Mouse (Mus musculus) MEL (cell line): ENCODE measurements around the gene Dera. TPM values are rescaled to one million over a fixed set of nuclear protein-coding genes. Genes with fewer than 3 reads are reported as not detected.
"Not testable (repeated sequence)": the region's sequence is repeated elsewhere in the genome, so short reads cannot be mapped to it uniquely, and the experiment has no call there.

Experiments
- DNase-seq: peaks from one replicate; pipeline ENCODE4 v3.0.0; 2011; ENCODE audit warnings: low read depth, low spot score
- H3K27ac ChIP-seq: 2 replicates; pipeline ENCODE4 v1.5.1; 2012; ENCODE audit warnings: low read depth, mild to moderate bottlenecking, control low read depth, low read length, moderate library complexity; ENCODE audit not compliant: control insufficient read depth
- H3K27me3 ChIP-seq, 2 experiments: fragments of 150-350 bp in 1 of 2; sonication (generic) in 1 of 2; 2 replicates each; pipeline ENCODE4 v1.6.1; 2012; ENCODE audit warnings: low read length in 2 of 2, mild to moderate bottlenecking in 2 of 2, improper control_type of control experiment in 1 of 2, moderate library complexity in 1 of 2; ENCODE audit not compliant: insufficient read depth in 2 of 2, control insufficient read depth in 1 of 2
- H3K36me3 ChIP-seq, 2 experiments: 2 replicates each; pipeline ENCODE4 v1.6.1; 2012 to 2014; ENCODE audit warnings: low read length in 2 of 2, improper control_type of control experiment in 1 of 2, inconsistent platforms in 1 of 2, mild to moderate bottlenecking in 1 of 2; ENCODE audit not compliant: insufficient read depth in 2 of 2, control insufficient read depth in 1 of 2
- H3K4me1 ChIP-seq, 2 experiments: fragments of 150-350 bp in 1 of 2; sonication (generic) in 1 of 2; 2 replicates each; pipeline ENCODE4 v1.6.1; 2012; ENCODE audit warnings: low read length in 2 of 2, improper control_type of control experiment in 1 of 2, mild to moderate bottlenecking in 1 of 2; ENCODE audit not compliant: insufficient read depth in 2 of 2, control insufficient read depth in 1 of 2
- H3K4me3 ChIP-seq, 2 experiments: fragments of 150-350 bp in 1 of 2; sonication (generic) in 1 of 2; 2 replicates each; pipeline ENCODE4 v1.5.1; 2012; ENCODE audit warnings: low read depth in 2 of 2, low read length in 2 of 2, mild to moderate bottlenecking in 2 of 2, moderate library complexity in 2 of 2, control low read depth in 1 of 2, improper control_type of control experiment in 1 of 2; ENCODE audit not compliant: control insufficient read depth in 1 of 2, insufficient read depth in 1 of 2
- H3K79me2 ChIP-seq: 2 replicates; pipeline ENCODE4 v1.6.1; 2012; ENCODE audit warnings: mild to moderate bottlenecking, low read length, moderate library complexity; ENCODE audit not compliant: control insufficient read depth, poor library complexity, insufficient read depth
- H3K9ac ChIP-seq: 2 replicates; pipeline ENCODE4 v1.6.1; 2012; ENCODE audit warnings: low read depth, mild to moderate bottlenecking, control low read depth, low read length, moderate library complexity; ENCODE audit not compliant: control insufficient read depth, poor library complexity, severe bottlenecking
- H3K9me3 ChIP-seq: fragments of 150-350 bp; sonication (generic); replicated peaks from 2 replicates; pipeline ENCODE4 v1.6.1; 2012; ENCODE audit warnings: mild to moderate bottlenecking, low read length, improper control_type of control experiment, moderate library complexity; ENCODE audit not compliant: insufficient read depth
- BHLHE40 ChIP-seq: IDR thresholded peaks from 2 replicates; pipeline ENCODE4 v1.6.1; 2012; ENCODE audit warnings: low read depth, mild to moderate bottlenecking, inconsistent platforms, low read length, improper control_type of control experiment, borderline replicate concordance
- CHD1 ChIP-seq: IDR thresholded peaks from 2 replicates; pipeline ENCODE4 v1.6.1; 2012; ENCODE audit warnings: low read depth, mild to moderate bottlenecking, inconsistent platforms, low read length, improper control_type of control experiment
- CHD2 ChIP-seq: IDR thresholded peaks from 2 replicates; pipeline ENCODE4 v1.6.1; 2011; ENCODE audit warnings: low read length, improper control_type of control experiment
- E2F4 ChIP-seq: IDR thresholded peaks from 2 replicates; pipeline ENCODE4 v1.6.1; 2011; ENCODE audit warnings: low read depth, low read length, improper control_type of control experiment, borderline replicate concordance
- GATA1 ChIP-seq: IDR thresholded peaks from 2 replicates; pipeline ENCODE4 v1.6.1; 2011; ENCODE audit warnings: low read depth, low read length, improper control_type of control experiment
- JUND ChIP-seq: IDR thresholded peaks from 2 replicates; pipeline ENCODE4 v1.6.1; 2011; ENCODE audit warnings: low read depth, mild to moderate bottlenecking, improper control_type of control experiment, low read length
- MAFK ChIP-seq: IDR thresholded peaks from 2 replicates; pipeline ENCODE4 v1.6.1; 2011; ENCODE audit warnings: low read depth, mild to moderate bottlenecking, low read length, improper control_type of control experiment, borderline replicate concordance
- MAZ ChIP-seq: IDR thresholded peaks from 2 replicates; pipeline ENCODE4 v1.6.1; 2012; ENCODE audit warnings: low read depth, mild to moderate bottlenecking, inconsistent platforms, low read length, improper control_type of control experiment
- MYB ChIP-seq: IDR thresholded peaks from 2 replicates; pipeline ENCODE4 v1.6.1; 2011; ENCODE audit warnings: mild to moderate bottlenecking, low read depth, low read length, improper control_type of control experiment
- MYC ChIP-seq: IDR thresholded peaks from 2 replicates; pipeline ENCODE4 v1.6.1; 2011; ENCODE audit warnings: low read depth, mild to moderate bottlenecking, low read length, improper control_type of control experiment, moderate library complexity
- NELFE ChIP-seq: IDR thresholded peaks from 2 replicates; pipeline ENCODE4 v1.6.1; 2011; ENCODE audit warnings: low read depth, low read length, improper control_type of control experiment
- NRF1 ChIP-seq: IDR thresholded peaks from 2 replicates; pipeline ENCODE4 v1.6.1; 2014; ENCODE audit warnings: low read depth, mild to moderate bottlenecking, inconsistent platforms, low read length, improper control_type of control experiment, moderate library complexity; ENCODE audit not compliant: poor library complexity, insufficient read depth, severe bottlenecking
- SMC3 ChIP-seq: IDR thresholded peaks from 2 replicates; pipeline ENCODE4 v1.6.1; 2011; ENCODE audit warnings: low read depth, low read length, improper control_type of control experiment
- TAL1 ChIP-seq: IDR thresholded peaks from 2 replicates; pipeline ENCODE4 v1.6.1; 2012; ENCODE audit warnings: mild to moderate bottlenecking, inconsistent platforms, low read length, moderate library complexity, mixed read lengths
- TBP ChIP-seq: IDR thresholded peaks from 2 replicates; pipeline ENCODE4 v1.8.0; 2011; ENCODE audit warnings: low read depth, low read length, improper control_type of control experiment
- TCF12 ChIP-seq: IDR thresholded peaks from 2 replicates; pipeline ENCODE4 v1.6.1; 2014; ENCODE audit warnings: low read depth, mild to moderate bottlenecking, inconsistent platforms, low read length, improper control_type of control experiment, moderate library complexity
- UBTF ChIP-seq: IDR thresholded peaks from 2 replicates; pipeline ENCODE4 v1.6.1; 2012; ENCODE audit warnings: low read depth, mild to moderate bottlenecking, inconsistent platforms, low read length, improper control_type of control experiment, moderate library complexity, borderline replicate concordance; ENCODE audit not compliant: insufficient read depth
- ZMIZ1 ChIP-seq: IDR thresholded peaks from 2 replicates; pipeline ENCODE4 v1.6.1; 2012; ENCODE audit warnings: low read depth, mild to moderate bottlenecking, inconsistent platforms, low read length, improper control_type of control experiment, moderate library complexity
- ZNF384 ChIP-seq: IDR thresholded peaks from 2 replicates; pipeline ENCODE4 v1.6.1; 2012; ENCODE audit warnings: low read depth, mild to moderate bottlenecking, inconsistent platforms, low read length, improper control_type of control experiment
- polyA plus RNA-seq, 2 experiments: library from polyadenylated mRNA; stranded (reverse) in 1 of 2; unstranded in 1 of 2; fragments of >175 nt in 1 of 2; fragments of >200 nt in 1 of 2; gene quantifications; 2 replicates each; pipeline versions ENCODE4 v1.2.1 to v1.2.4; 2012; ENCODE audit warnings: low replicate concordance in 2 of 2, low read depth in 1 of 2; ENCODE audit not compliant: insufficient read length in 2 of 2, insufficient read depth in 1 of 2, missing spikeins in 1 of 2
- total RNA-seq: library from RNA; depleted of rRNA; stranded (reverse); fragments of 300-350 nt; gene quantifications from 2 replicates; pipeline ENCODE4 v1.2.3, GENCODE M21; 2012

The Dera gene
- total and polyA plus RNA-seq, 3 experiments, result 39.4 to 56.9 TPM; not detected in 1

GRCm38 (mm10) chr6:137754056-137754856, at the start of gene Dera (continued):
- TF ChIP-seq CHD2 (no peak), JUND (no peak), ZMIZ1 (no peak), UBTF (no peak)

DNA sequence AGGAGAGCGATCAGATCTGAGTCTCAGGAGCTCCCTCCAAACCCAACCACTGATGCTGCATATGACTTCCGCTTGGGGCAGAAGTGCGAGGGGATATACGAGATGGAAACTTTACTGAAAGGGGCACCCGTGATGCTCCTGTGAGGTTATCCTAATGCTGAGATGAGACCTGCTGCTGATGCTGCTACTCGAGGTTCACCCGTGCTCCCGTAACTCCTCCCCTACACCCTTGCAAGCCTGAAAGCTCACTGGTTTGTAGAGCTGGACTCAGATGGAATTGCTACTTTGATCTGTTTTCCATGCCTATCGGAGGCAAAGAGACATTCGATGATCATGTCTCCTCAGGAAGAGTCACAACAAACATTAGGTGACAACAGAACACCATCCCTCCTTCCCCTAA, 48.1 kb upstream of the Dera start:
- H3K79me2 ChIP-seq, result no peaks in the 10 kb centered on the region
- H3K27me3 ChIP-seq, result no peaks in the 10 kb centered on the region
- H3K4me3 ChIP-seq, result no peak overlapping the region
- H3K9ac ChIP-seq, result no peak overlapping the region
- no peaks in the 10 kb centered on the region for H3K4me1 ChIP-seq
- TF ChIP-seq TBP (no peak), SMC3 (no peak), MAFK (no peak), ZNF384 (no peak)
- DNase-seq, result no peak
- no peak overlapping the region for H3K27ac ChIP-seq
- H3K9me3 ChIP-seq, result no peaks in the 10 kb centered on the region
- no peaks in the 10 kb centered on the region for H3K36me3 ChIP-seq

- not testable (repeated sequence) for H3K27me3 ChIP-seq, H3K9me3 ChIP-seq, H3K9ac ChIP-seq, H3K4me3 ChIP-seq, DNase-seq, H3K36me3 ChIP-seq, H3K4me1 ChIP-seq, H3K79me2 ChIP-seq, H3K27ac ChIP-seq
These were observed 45.5 kb upstream of the Dera start for GRCm38 (mm10) chr6:137708726-137709405.

GRCm38 (mm10) chr6:137710179-137711037, 43.9 kb upstream of the Dera start:
- Histone ChIP-seq H3K27me3 (no peaks in the 10 kb centered on the region), H3K9ac (no peak overlapping the region), H3K36me3 (no peaks in the 10 kb centered on the region), H3K4me3 (no peak overlapping the region), H3K79me2 (no peaks in the 10 kb centered on the region), H3K9me3 (no peaks in the 10 kb centered on the region), H3K27ac (no peak overlapping the region), H3K4me1 (no peaks in the 10 kb centered on the region)
- DNase-seq, result no peak
- no peak for TF ChIP-seq MYB
- TF ChIP-seq MAFK, result no peak
- TF ChIP-seq BHLHE40, result no peak
- no peak for TF ChIP-seq E2F4
- TF ChIP-seq CHD1, result no peak
- TF ChIP-seq NRF1, result no peak
- TF ChIP-seq TCF12, result no peak
- no peak for TF ChIP-seq MYC
- no peak for TF ChIP-seq NELFE
- TF ChIP-seq TBP, result no peak
- no peak for TF ChIP-seq ZNF384
- TF ChIP-seq GATA1, result no peak
- no peak for TF ChIP-seq TAL1
- no peak for TF ChIP-seq JUND
- no peak for TF ChIP-seq MAZ
